Mouse (Mus musculus) lung, embryonic 16.5 days (tissue): ENCODE measurements around the gene Sdccag8. TPM values are rescaled to one million over a fixed set of nuclear protein-coding genes. Genes with fewer than 3 reads are reported as not detected.
A peak's percentile ranks its signal among the peaks of the same experiment; 100 is the strongest.

Source experiments
- ATAC-seq: fragments of 200-750 bp; cut with Nextera tagmentation; 2 replicates; pipeline ENCODE4 v1.8.0; 2017; ENCODE audit warnings: low read depth, mild to moderate bottlenecking, moderate library complexity
- H3K27ac ChIP-seq: fragments of 300-500 bp; sonication (generic); 2 replicates; pipeline ENCODE4 v1.5.1; 2014; ENCODE audit warnings: mild to moderate bottlenecking, control low read depth, low read length
- H3K27me3 ChIP-seq: fragments of 300-500 bp; sonication (generic); 2 replicates; pipeline ENCODE4 v1.6.1; 2014; ENCODE audit warnings: low read depth, low read length, mixed read lengths; ENCODE audit not compliant: control insufficient read depth, insufficient read depth
- H3K36me3 ChIP-seq: fragments of 300-500 bp; sonication (generic); 2 replicates; pipeline ENCODE4 v1.6.1; 2014; ENCODE audit warnings: low read length; ENCODE audit not compliant: control insufficient read depth, insufficient read depth
- H3K4me1 ChIP-seq: fragments of 300-500 bp; sonication (generic); replicated peaks from 2 replicates; pipeline ENCODE4 v1.6.1; 2014; ENCODE audit warnings: low read length, mixed read lengths; ENCODE audit not compliant: control insufficient read depth, insufficient read depth
- H3K4me2 ChIP-seq: fragments of 300-500 bp; sonication (generic); 2 replicates; pipeline ENCODE4 v1.6.1; 2014; ENCODE audit warnings: low read depth, low read length, control low read depth
- H3K4me3 ChIP-seq: fragments of 300-500 bp; sonication (generic); 2 replicates; pipeline ENCODE4 v1.5.1; 2014; ENCODE audit warnings: mild to moderate bottlenecking, low read length, control low read depth
- H3K9ac ChIP-seq: fragments of 300-500 bp; sonication (generic); 2 replicates; pipeline ENCODE4 v1.6.1; 2014; ENCODE audit warnings: low read length, control low read depth
- H3K9me3 ChIP-seq: fragments of 300-500 bp; sonication (generic); 2 replicates; pipeline ENCODE4 v1.6.1; 2016; ENCODE audit warnings: low read length; ENCODE audit not compliant: control insufficient read depth
- WGBS: fragments of 180-500 bp; shearing (Covaris S2); extraction: QIAGEN DNeasy Blood & Tissue Kit; methylation state at CpG from one replicate; pipeline ENCODE4 v1.1.7; 2014; 5-methylcytosine and 5-hydroxymethylcytosine counted together
- polyA plus RNA-seq: library from polyadenylated mRNA; unstranded; fragments of >200 nt; fragmentation: Nextera tagmentation; extraction: Ambion mirVana; gene quantifications from 2 replicates; pipeline ENCODE4 v1.2.1, GENCODE M21; 2015

The Sdccag8 gene
- polyA plus RNA-seq, 1 experiment from 2014 or later = 16.9 TPM

DNA sequence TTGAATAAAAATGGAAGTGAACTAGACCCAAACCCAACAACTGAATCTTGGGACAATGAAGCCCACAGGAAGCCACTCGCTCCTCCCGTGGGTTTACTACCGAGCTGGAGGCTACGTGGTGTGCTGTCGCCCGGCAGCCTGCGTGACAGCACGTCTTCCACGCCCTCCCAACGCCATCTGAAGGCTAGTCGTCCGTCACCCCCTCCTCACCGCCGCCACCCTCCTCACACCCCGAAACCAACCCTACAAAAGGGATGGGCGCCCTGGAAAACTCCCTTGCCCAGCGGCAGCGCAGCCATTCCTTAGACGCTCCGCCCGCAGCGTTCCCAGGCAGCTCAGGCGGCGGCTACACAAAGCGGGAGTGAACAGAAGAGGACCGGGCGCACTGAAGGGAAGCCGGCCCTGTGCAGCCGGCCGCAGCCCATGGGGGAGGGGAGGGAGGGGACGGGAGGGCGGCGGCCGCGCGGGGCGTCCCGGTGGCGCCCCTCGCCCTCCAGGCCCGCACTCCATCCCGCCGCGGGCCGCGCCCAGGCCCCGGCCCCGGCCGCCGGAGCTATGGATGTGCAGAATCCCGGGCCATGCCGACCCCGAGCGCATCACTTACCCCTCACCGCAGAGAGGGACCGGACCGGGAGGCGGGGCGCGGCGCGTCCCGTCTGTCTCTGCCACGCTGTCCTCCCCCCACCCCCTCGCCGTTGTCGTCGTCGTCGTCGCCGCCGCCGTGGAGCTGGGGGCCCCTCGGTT lies 996 bp upstream of the Sdccag8 start:
- Histone ChIP-seq H3K4me3 (peak overlapping the region; percentile 92), H3K4me2 (peak overlapping the region; percentile 76), H3K9me3 (no peaks in the 10 kb centered on the region), H3K4me1 (peaks cover 14% of the 10 kb centered on the region; the same call in 1 of the 2 replicates), H3K9ac (peak overlapping the region; percentile 90), H3K27ac (peak overlapping the region; percentile 90), H3K27me3 (no peaks in the 10 kb centered on the region), H3K36me3 (no peaks in the 10 kb centered on the region)
- ATAC-seq = peak; percentile 58
- under 1% methylated on average over 53 of the region's 75 CpGs for WGBS

DNA sequence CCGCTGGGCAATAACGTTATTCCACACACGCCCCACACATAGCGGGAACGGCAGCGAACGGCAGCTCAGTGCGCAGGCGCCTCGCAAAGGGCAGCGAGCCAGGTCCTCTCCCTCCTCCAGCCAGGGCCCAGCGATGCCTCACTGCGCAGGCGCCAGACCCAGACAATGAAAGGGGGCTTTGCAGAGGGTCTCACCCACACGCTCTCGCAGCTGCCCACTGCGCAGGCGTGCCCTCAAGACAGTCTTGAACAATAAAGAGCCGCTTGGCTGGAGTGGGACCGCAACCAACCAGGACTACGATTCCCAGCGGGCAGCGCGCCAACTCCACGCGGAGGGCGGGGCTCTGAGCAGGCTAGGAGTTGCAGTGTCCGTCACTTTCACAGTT lies 432 bp upstream of the Sdccag8 start, which contains the start of gene Cep170:
Gene Cep170 (minus strand): TSS at position 32 of the 385 bp plus-strand sequence.
- peaks cover 16% of the 10 kb centered on the region; the same call in 1 of the 2 replicates for H3K4me1 ChIP-seq
- peak within 1 kb of the TSS; percentile 76 for H3K4me2 ChIP-seq
- H3K27ac ChIP-seq = peak within 1 kb of the TSS; percentile 90
- H3K4me3 ChIP-seq = peak within 1 kb of the TSS; percentile 92
- ATAC-seq = peak; percentile 94
- WGBS = under 1% methylated on average over 28 of the region's 28 CpGs
- H3K9me3 ChIP-seq = no peaks in the 10 kb centered on the region
- no peaks in the 10 kb centered on the region for H3K36me3 ChIP-seq
- no peaks in the 10 kb centered on the region for H3K27me3 ChIP-seq
- H3K9ac ChIP-seq = peak within 1 kb of the TSS; percentile 90

DNA sequence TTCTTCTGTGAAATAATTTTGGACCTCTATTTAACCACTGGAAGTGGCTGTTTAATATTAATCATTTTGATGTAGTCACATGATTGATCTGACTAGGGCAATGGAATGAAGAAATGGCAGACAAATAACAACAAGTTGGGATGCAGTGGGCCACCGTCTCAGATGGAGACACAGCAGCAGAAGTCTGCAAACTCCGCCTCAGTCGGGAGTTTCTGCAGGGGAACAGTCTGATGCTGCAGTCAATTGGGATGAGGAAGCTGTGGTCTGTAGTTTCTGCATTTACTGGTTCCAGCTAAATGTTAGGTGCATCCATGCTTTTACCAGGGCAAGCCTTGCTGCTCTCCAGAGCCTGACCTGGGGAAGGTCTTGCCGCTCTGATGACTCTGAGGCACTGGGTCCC lies 2.3 kb downstream of the Sdccag8 start:
- WGBS = 81% methylated on average over 4 of the region's 4 CpGs
- Histone ChIP-seq H3K9ac (no peak overlapping the region), H3K9me3 (no peaks in the 10 kb centered on the region)

DNA sequence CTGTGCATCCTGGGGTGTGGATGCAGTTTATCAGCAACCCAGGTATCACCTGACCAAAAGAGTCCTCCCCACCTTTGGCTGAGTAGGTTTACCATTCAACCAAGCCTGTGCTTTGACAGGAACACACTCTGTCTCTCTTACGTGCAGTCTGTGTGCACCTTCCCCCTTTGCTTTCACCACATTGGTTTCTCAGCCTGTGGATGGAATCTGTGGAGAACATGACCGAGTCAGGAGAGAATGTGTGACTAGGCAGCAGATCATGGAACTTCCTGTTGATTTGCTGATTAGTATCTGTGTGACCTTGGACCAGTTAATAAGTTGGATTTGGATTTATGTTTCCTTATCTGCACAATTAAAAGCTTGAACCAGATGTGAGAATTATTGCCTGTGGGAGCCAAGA lies 3.7 kb downstream of the Sdccag8 start:
- Histone ChIP-seq H3K4me1 (peaks cover 6% of the 10 kb centered on the region; the same call in 1 of the 2 replicates), H3K9me3 (no peaks in the 10 kb centered on the region), H3K4me3 (no peak overlapping the region), H3K27ac (no peak overlapping the region), H3K9ac (no peak overlapping the region), H3K27me3 (no peaks in the 10 kb centered on the region), H3K36me3 (no peaks in the 10 kb centered on the region), H3K4me2 (no peak overlapping the region)
- 67% methylated on average over 2 of the region's 2 CpGs for WGBS
- ATAC-seq = no peak

More for the DNA sequence above, 2.3 kb downstream of the Sdccag8 start:
- Histone ChIP-seq H3K4me2 (no peak overlapping the region), H3K36me3 (no peaks in the 10 kb centered on the region), H3K27me3 (no peaks in the 10 kb centered on the region), H3K27ac (no peak overlapping the region), H3K4me1 (peaks cover 15% of the 10 kb centered on the region; the same call in 1 of the 2 replicates), H3K4me3 (no peak overlapping the region)
- ATAC-seq = no peak

DNA sequence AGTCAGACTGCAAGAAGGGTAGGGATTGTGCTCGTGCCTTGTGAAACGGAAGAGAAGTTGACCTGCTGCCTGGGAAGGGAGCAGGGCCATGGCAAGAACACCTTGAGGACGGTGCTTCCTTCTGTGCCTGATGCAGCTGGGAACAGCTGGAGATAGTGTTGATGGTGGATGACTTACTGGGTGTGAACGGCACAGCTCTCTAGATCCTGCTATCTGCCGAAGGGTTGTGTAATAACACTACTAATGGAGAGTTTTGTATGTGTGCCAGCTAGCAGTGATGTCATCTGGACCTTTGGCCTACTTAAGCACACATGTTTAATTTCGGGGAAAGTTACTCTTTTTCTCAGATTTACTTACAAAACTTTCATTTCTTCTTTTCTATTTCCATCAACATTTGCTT lies 4.3 kb downstream of the Sdccag8 start:
- Histone ChIP-seq H3K9me3 (no peaks in the 10 kb centered on the region), H3K4me3 (no peak overlapping the region), H3K4me1 (peaks cover 6% of the 10 kb centered on the region; the same call in 1 of the 2 replicates), H3K9ac (0 out of 2 replicates have a peak overlapping the region, but pooled peaks have one; percentile 11), H3K27ac (no peak overlapping the region), H3K27me3 (no peaks in the 10 kb centered on the region), H3K36me3 (no peaks in the 10 kb centered on the region), H3K4me2 (no peak overlapping the region)
- WGBS = 26% methylated on average over 6 of the region's 6 CpGs
- no peak for ATAC-seq

DNA sequence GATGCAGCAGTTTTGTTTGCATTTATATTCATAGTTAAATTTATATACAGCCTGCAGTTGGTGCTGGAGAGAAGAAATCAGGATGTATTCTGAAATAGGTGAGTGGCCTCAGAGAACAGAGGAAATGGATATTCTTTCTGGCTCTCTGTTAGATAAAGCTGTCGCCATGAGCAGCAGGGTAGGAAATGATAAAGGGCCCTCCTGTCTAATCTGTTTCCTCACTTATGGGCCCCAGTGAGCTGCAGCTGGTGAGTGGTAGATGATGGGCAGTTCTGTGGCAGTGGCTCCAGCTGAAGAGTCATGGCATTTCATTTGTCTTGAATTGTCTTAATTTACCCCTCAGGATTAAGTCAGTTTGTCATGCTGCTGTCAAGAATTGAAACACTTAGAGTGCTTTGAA lies 7.5 kb downstream of the Sdccag8 start:
- Histone ChIP-seq H3K4me3 (no peak overlapping the region), H3K36me3 (no peaks in the 10 kb centered on the region; the same call in 1 of the 2 replicates), H3K27ac (no peak overlapping the region), H3K9ac (no peak overlapping the region), H3K27me3 (no peaks in the 10 kb centered on the region), H3K4me1 (0 out of 2 replicates have a peak, but pooled peaks cover 3% of the 10 kb centered on the region), H3K9me3 (no peaks in the 10 kb centered on the region), H3K4me2 (no peak overlapping the region)
- ATAC-seq = no peak
- WGBS = 22% methylated on average over 1 of the region's 1 CpGs

DNA sequence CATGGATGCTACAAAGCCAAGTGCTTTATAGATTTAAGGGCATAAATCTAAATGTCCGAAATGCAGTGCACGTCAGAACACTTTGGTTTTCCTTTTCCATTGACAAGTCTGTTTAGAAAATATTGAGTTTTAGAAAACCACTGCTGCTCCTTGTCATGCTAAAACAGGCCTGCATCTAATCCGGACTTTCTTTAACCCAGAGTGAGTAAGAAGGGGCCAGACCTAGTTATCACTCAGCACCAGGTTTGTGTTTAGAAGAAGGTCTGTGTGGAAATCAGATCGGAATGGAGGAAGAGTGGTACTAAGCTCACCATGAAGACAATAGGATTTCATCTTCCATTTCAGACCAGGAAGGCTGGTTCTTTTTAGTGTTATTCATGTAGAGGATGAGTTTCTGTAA lies 8.5 kb downstream of the Sdccag8 start:
- no peak for ATAC-seq
- H3K4me2 ChIP-seq = no peak overlapping the region
- no peak overlapping the region for H3K4me3 ChIP-seq
- H3K9me3 ChIP-seq = no peaks in the 10 kb centered on the region
- WGBS = 79% methylated on average over 4 of the region's 4 CpGs
- H3K27me3 ChIP-seq = no peaks in the 10 kb centered on the region
- no peak overlapping the region for H3K9ac ChIP-seq
- H3K27ac ChIP-seq = no peak overlapping the region
- H3K36me3 ChIP-seq = no peaks in the 10 kb centered on the region; the same call in 1 of the 2 replicates
- 0 out of 2 replicates have a peak, but pooled peaks cover 3% of the 10 kb centered on the region for H3K4me1 ChIP-seq

DNA sequence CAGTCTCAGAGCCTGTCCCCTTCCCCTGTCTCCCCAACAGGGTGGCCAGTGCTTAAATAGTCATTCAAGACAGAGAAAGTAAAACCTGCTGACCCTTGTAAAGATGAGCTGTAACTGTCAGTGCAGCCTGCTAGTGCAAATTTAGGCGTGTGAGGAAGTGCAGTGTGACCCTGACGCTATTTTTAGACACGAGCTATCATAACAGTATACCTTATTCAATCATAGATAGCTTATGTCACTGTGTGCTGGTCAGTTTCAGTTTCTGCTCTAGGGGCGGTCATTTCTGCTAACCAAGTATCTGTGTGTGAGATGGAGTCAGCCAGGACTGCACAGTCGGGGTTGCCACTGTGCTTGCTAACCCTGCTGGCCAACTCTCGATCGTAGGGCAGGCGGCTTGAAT lies 9.4 kb downstream of the Sdccag8 start:
- H3K9ac ChIP-seq = no peak overlapping the region
- H3K27me3 ChIP-seq = no peaks in the 10 kb centered on the region
- no peak overlapping the region for H3K4me3 ChIP-seq
- WGBS = 63% methylated on average over 8 of the region's 8 CpGs
- no peaks in the 10 kb centered on the region for H3K9me3 ChIP-seq
- ATAC-seq = no peak; the same call in 1 of the 2 replicates
- H3K4me2 ChIP-seq = no peak overlapping the region
- H3K27ac ChIP-seq = no peak overlapping the region
- no peaks in the 10 kb centered on the region; the same call in 1 of the 2 replicates for H3K36me3 ChIP-seq
- no peaks in the 10 kb centered on the region for H3K4me1 ChIP-seq

DNA sequence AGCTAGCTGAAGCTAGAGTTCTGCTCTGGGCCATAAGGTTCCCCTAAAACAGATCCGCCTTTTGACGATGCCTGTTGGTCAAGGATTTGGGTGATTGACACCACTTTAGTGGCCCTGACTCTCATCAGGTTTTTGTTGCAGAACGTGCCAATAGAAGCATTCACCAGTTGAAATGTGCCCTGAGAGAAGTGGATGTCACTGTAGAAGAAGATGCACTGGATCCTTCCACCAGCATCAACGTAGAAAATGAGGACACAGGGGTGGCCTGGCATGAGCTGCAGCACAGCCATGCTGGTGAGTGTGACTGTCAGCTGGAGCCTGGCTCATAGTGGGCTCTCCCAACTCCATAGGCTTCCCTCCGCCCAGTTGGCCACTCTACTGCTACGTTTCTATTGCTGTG lies 10.2 kb downstream of the Sdccag8 start:
- ATAC-seq = no peak
- no peak overlapping the region for H3K4me3 ChIP-seq
- no peaks in the 10 kb centered on the region; the same call in 1 of the 2 replicates for H3K36me3 ChIP-seq
- no peak overlapping the region for H3K4me2 ChIP-seq
- no peaks in the 10 kb centered on the region for H3K4me1 ChIP-seq
- no peaks in the 10 kb centered on the region for H3K27me3 ChIP-seq
- no peak overlapping the region for H3K27ac ChIP-seq
- H3K9ac ChIP-seq = no peak overlapping the region
- no peaks in the 10 kb centered on the region for H3K9me3 ChIP-seq
- WGBS = 85% methylated on average over 6 of the region's 6 CpGs
